Mouse (Mus musculus): ENCODE measurements around the gene Fgf15. TPM values are rescaled to one million over a fixed set of nuclear protein-coding genes. Genes with fewer than 3 reads are reported as not detected.

Fgf15 gene
- not detected in 2 replicates for total RNA-seq (2015)
- total RNA-seq (2017): not detected in 2 replicates

DNA sequence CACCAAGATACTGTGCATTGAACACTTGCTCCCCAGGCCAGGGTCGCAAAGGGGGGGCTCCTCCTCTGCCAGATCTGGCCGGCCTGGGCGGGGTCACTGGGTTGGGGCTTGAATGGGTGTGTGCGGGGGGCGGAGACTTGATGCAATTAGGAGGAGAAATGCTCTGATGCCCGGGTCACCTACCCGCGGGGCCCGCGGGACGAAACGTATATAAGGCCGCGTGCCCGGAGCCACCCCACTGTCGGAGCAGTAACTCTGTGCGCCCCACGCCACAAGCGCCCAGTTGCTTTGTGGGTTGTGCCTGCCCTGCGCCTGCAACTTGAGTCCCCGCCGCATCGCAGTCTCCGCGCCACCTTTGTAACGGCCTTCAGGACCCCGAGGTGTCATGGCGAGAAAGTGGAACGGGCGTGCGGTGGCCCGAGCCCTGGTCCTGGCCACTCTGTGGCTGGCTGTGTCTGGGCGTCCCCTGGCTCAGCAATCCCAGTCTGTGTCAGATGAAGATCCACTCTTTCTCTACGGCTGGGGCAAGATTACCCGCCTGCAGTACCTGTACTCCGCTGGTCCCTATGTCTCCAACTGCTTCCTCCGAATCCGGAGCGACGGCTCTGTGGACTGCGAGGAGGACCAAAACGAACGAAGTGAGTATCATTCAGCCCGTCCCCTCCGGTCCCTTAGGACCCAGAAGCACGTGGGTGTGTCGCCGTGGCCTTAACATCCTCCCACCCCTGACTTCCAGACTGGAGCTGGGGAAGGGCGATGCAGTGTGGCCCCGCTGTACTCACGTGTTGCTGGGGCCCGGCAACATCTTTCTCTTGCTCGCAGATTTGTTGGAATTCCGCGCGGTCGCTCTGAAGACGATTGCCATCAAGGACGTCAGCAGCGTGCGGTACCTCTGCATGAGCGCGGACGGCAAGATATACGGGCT, at the start of gene Fgf15:
TSS of gene Fgf15 (plus strand) at position 238 of the 925 bp plus-strand sequence.
- ATAC-seq (replicated peaks; ENCODE audit: poor library complexity): peak; percentile 15

DNA sequence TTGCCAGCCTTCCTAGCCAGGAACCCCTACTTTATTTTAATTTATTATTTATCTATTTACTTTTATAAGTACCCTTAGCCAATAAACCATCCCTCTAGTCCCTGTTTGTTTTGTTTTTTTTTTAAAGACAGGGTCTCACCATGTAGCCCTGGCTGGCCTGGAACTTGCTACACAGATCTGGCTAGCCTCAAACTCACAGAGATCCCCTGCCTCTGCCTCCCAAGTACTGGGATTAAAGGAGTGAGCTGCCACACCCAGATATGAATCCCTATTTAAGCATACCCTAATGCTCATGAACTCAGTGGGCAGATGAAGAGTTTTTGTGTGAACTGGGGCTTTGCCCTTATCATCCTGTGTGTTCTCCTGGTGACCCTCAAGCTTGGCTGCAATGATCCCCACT, 49.3 kb upstream of the Fgf15 start, which contains the start of gene Fgf4:
TSS of gene Fgf4 (plus strand) at position 301 of the 400 bp plus-strand sequence.
- ATAC-seq (replicated peaks; ENCODE audit: poor library complexity): no peak

DNA sequence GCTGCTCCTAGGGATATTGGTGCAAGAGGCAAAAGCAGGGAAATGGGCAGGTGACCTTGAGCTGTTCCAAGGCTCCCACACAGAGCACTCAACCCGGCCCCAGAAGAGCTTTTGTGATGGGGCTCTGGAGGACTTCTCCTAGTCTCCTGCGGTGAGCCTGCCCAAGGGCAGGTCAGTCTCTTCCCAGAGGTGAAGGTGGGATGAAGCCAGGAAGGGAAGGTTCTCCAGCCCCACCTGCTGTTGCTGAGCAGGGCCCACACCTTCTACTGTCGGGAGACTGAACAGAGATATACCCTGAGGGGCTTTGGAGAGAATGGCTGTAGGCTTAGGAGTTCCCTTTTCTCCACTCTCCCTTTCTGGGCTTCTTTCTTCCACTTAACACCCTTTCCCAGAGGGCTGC, 45.0 kb upstream of the Fgf15 start:
- no peak for ATAC-seq (replicated peaks; ENCODE audit: poor library complexity)

DNA sequence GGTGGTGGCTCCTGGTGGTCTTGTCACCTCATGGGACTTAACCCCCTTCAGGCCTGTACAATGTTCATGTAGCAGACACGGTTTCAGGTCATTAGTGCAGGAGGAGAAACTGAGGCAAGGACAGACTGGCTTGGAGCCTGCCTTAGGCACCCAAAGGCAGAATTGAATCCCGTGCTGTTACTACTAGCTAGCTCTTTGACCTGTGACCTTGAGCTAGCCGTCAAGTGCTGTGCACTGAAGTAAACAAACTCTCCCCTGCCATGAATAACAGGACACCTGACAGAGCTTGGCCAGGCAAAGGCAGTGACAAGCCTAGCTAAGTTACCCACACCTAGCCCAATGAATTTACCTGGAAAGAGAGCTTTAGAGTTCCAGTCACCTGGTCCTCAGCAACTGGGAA, 41.4 kb upstream of the Fgf15 start:
- no peak for ATAC-seq (replicated peaks; ENCODE audit: poor library complexity)

DNA sequence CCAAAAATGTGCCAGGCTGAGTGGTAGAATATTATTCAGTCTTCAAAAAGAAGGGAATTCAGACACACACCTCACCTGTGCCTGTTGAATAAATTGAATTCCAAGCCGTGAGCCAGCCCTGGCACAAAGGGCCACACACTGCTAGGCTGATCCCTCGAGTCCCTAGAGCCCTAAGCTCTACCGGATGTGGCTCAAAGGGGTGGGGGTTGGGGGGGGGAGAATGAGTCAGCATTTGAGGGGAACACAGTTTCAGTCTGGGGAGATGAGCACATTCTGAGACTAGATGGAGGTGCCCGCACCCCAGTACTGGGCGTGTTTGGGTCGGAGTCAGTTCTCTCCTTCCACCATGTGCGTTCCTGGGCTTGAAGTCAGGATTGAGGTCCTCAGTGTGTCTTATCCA, 39.2 kb upstream of the Fgf15 start:
- ATAC-seq (replicated peaks; ENCODE audit: poor library complexity): peak; percentile 48

DNA sequence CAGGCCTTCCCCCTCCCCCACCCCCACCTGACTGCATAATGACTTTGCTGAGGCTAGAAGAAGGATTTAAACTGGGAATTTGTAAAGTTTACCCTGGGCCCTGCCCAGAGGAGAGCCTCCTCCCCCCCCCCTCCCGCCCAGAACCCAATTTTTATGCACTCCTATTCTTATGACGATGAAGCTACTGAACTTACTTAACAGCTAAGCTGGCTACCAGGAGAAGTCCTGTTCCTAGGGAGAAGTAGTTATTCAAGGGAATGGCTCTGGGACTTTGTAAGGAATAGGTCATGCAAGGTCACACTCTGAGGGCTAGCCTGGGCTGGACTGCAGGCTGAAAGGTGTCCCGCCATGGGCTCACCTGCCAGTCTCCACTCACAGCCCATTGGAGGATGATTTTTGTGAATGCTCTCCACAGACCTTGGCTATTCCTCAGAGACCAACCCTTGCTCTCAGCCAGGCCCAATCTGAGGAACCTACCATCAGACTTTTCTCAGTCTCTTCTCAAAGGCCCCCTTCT, 38.4 kb upstream of the Fgf15 start:
- ATAC-seq (replicated peaks; ENCODE audit: poor library complexity): no peak

DNA sequence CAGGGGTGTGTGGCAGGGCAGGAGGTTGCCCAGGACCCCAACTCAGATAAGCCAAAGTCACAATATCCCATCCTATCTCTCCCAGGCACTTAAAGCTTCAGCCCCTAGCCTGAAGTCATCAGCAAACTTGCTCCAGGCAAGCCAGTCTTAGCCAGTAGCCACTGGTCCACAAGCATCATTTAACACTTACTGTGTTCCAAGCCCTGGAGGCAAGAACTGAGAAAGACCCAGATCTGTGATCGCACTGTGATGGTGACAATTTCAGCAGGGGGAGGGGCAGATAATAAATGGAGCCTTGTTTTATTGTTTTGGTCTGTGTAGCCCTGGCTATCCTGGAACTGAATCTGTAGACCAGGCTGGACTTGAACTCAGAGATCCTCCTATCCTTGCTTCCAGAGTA, 37.6 kb upstream of the Fgf15 start:
- ATAC-seq (replicated peaks; ENCODE audit: poor library complexity): no peak

DNA sequence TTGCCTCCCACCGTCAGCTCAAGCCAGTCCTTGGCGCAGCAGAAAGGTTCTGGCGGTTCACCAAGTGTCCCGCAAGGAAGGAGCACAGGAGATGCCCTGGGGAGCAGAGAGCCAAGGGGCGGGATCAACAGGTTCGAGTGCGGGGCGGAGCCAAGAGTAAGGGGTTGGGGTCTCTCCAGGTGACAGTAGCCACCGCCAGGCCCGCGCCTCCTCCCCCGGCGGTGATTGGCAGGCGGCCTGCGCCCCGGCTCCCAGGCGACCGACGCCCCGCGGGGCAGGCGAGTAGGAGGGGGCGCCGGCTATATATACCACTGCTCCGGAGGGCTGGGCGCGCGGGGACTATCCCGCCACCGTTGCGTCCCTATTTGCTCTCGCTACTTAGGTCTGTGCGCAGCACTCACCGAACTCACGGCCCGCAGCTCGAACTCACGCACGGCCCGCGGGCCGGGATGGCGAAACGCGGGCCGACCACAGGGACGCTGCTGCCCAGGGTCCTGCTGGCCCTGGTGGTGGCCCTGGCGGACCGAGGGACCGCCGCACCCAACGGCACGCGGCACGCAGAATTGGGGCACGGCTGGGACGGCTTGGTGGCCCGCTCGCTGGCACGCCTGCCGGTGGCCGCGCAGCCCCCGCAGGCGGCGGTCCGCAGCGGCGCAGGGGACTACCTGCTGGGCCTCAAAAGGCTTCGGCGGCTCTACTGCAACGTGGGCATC, 35.1 kb upstream of the Fgf15 start:
- no peak for ATAC-seq (replicated peaks; ENCODE audit: poor library complexity)

DNA sequence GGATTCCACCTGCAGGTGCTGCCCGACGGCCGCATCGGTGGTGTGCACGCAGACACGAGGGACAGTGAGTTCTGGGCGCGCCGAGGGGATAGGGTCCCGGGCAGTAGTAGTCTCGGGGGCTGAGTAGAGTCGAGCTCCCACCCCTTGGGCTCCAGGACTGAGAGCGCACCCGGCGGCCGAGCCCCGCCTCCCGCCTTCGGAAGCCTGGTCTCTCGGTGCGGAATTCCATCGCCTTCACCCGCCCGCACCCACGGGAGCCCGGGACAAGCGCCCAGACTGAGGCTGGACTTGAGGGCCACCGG, 34.6 kb upstream of the Fgf15 start:
- ATAC-seq (replicated peaks; ENCODE audit: poor library complexity): no peak

DNA sequence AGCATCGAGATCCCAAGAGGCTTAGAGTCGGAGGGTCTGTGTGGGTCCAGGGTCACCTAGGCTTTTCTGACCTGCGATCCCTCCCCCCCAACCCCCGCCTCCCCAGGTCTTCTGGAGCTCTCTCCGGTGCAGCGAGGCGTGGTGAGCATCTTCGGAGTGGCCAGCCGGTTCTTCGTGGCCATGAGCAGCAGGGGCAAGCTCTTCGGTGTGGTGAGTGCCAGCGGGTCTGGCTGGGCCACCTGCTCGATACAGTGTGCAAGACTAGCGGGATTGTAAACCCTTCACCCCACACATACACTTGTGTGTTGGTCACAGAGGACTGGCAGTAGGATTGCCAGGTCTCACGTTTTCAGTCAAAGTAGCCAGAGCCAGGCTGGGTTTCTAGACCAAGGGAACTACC, 34.2 kb upstream of the Fgf15 start:
- ATAC-seq (replicated peaks; ENCODE audit: poor library complexity): no peak

DNA sequence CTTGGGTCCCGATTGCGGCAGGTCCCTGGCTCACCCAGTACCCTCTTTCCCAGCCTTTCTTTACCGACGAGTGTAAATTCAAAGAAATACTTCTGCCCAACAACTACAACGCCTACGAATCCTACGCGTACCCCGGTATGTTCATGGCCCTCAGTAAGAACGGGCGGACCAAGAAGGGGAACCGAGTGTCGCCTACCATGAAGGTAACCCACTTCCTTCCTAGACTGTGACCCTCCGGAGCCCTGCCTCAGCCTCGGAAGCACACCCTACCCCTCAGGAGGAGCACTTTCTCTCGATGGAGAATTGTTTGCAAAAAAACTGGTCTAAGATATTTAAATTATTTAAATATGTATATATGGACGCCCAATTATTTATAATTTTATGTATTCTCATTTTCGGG, 33.6 kb upstream of the Fgf15 start:
- peak; percentile 70 for ATAC-seq (replicated peaks; ENCODE audit: poor library complexity)

DNA sequence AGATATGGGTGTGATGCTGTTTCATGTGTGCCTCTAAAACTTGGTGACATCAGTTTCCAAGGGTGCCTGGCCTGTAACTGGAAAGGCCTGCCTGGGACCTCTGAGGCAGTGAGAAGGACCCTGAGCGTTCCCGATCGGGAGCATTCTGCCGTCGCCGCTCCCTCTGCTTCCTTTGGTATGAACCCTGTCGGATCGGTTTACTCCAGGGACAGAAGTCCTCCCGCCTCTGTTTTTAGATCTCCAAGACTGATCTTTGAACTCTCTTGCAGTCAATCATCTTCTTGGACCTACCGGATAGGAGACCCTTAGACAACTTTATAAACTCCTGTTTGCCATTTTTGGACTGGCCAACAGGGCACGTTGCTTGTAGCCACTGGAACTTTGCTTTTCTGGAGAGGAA, 33.1 kb upstream of the Fgf15 start:
- no peak for ATAC-seq (replicated peaks; ENCODE audit: poor library complexity)

DNA sequence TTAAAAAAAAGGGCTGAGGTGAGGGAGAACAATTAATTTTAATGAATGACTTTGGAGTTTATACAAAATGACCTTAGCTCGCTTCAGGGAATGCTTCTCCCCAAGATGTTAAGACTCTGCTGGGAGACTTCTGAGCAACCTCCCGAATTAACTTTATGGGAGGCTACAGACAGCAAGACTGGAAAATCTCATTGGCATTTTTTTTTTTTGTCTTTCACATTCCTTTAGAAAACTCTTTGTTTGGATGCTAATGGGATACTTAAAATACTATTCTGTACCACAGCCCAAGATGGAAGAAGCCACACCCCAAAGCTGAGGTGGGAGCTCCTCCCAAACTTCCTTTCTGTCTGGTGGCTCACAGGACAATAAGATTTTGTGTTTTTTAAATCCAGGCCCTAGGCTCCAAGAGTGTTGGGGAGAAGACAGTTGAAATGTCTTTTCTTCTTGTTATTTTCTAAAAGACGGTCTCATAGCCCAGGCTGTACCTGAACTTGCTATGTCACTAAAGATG, 32.1 kb upstream of the Fgf15 start:
- ATAC-seq (replicated peaks; ENCODE audit: poor library complexity): no peak

DNA sequence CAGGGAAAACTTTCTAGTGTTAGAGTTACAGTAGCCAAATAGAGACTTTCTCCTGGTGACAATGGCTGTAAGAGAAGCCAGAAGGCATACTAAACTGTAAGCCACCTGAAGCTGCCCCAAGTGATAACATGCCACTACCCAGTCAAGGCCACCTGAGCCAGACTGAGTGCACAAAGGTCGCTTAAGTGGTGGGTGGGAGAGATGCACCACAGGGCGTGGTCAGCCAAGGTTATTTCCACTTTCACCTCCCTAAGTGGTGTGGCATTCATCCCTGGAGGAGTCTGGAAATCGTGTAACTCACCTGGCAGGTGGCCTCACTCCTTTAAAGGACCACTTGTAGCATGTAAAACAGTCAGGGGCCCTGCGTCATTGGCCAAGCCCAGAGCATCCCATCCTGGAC, 29.2 kb upstream of the Fgf15 start:
- no peak for ATAC-seq (replicated peaks; ENCODE audit: poor library complexity)

DNA sequence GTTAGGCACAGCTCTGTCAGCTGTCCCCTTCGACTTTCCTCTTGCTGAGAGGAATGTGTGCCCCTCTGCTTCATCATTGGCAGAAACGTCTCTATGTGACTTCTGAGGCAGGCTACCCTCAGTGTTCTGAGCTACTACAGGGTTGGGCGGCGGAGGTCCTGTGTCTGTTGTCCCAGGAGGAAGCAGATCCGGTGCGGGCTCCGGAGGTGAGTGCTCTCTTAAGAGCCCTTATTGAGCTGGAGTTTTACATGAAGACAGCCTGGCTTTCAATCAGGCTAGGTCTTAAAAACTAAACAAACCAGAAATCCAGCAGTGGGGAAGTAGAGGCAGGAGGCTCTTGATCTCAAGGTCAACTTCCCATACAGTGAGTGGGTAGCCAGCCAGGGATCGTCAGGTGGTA, 28.7 kb upstream of the Fgf15 start:
- ATAC-seq (replicated peaks; ENCODE audit: poor library complexity): no peak

DNA sequence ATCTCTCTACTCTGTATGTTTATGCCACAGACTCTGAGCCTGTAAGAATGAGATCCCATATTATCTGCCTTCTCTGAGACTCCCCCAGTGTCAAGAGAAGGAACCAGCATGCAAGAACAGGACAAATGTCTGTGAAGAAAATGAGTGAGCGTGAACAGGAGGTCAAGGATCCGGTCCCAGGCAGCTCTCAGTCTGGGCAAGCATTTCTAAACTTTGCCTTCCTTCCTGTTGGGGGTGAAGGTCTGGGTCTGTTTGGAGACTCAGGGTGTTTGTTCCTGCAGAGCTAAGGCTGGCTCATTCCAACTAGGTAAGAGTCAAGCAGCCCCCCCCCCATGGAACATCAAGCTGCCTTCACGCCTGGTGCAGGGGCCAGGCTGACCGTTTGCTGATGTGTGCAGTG, 23.9 kb upstream of the Fgf15 start:
- ATAC-seq (replicated peaks; ENCODE audit: poor library complexity): no peak

DNA sequence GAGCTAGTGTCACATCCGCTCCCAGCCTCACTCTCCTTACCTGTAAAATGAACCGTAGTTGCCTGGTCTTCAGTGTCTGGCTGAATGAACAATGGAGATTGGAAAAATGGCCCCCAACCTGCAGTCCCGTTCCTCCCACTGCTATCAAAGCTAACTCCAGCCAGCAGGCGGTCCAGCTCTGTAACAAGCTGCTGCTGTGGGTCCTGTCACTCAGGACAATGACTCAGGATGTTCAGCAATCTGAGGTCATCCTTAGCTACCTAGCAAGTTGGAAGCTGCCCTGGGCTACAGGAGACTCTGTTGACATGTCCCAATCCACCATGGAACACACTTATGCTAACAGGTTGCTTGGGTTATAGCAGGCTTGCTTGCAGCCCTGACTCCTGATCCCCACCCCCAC, 23.2 kb upstream of the Fgf15 start:
- ATAC-seq (replicated peaks; ENCODE audit: poor library complexity): no peak

DNA sequence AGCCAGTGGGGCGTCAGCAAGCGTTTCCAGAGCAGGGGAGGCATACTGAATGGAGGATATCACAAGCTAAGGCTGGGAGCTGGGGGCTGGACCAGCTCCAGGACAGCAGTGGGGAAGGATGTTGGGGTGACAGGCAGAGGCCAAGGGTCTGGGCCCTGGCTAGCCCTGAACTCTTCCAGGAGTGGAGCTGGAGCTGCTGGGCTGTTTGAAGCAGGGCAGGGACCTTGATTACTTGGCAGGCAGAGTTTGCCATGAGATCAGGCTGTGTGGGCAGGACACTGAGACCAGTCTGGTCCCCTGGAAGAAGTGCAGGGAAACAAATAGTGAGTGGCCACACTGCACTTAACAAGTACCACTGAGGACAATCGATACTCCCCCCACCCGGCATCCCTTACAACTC, 22.1 kb upstream of the Fgf15 start:
- ATAC-seq (replicated peaks; ENCODE audit: poor library complexity): no peak

DNA sequence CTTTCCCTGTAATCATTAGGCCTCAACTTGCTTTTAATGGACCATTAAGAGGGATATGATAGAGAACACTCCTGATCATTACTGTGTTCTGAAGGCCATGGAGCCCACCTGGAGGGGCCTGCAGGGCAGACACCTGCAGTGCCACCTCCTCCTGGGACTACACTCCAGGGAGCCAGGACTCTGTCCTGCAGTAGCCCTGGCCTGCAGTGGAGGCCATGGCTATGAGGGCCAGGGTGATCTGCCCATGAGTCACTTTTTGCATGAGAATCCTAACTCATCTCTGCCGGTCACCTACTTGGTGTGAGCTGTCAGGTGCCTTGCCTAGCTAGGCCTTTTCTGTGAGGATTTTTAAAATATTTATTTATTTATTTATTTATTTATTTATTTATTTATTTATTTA, 17.9 kb upstream of the Fgf15 start:
- no peak for ATAC-seq (replicated peaks; ENCODE audit: poor library complexity)

DNA sequence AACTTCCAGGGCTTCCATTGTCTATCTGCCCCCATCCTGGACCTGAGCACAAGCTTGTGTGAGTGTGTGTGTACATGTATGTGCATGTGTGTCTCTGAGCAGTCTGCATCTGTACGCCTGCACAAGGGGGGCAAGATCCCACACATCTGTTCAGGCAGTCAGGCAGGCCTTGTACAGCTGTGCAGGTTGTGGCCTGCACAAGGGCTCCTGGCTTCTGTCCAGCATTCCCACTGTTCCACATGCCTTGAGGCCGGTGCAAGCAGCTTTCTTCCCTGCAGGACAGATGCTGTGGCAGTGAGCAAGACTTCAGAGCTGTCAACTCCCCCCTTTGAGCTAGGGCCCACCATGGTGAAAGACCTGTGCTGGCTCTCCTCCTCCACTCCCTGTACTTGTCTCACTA, 13.2 kb upstream of the Fgf15 start:
- no peak for ATAC-seq (replicated peaks; ENCODE audit: poor library complexity)

DNA sequence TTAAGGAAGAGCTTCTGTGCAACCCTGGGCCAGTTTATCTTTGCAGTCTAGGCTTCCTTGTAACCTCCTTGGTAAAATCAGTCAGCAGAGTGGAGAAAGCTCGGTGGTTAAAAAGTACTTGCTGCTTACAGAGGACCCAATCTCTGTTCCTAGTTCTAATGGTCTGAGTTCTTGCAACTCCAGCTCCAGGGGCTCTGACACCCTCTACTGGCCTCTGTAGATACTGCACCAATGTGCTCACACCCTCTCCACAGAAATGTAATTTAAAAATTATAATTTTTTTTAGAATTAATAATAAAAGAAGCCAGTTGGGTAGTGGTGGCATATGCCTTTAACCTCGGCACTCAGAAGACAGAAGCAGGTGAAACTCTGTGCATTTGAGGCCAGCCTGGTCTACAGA, 8.7 kb upstream of the Fgf15 start:
- peak; percentile 68 for ATAC-seq (replicated peaks; ENCODE audit: poor library complexity)

Measured in megakaryocyte progenitor cell, adult 5-6 weeks (primary cell).